In genomic region chr2:90292741-90293140, GRCm38 (mm10) we compare ENCODE assay signal across 12 mouse cellular contexts.
"Had no signal": no experiment of that assay in that cellular context is flagged by ENCODE, and none has a peak within 500 bp of the region (broad histone marks: within the 10 kb centered on the region; RNA-seq: fewer than 3 reads in every experiment).

Olfr1272 (minus strand) TSS chr2:90292841.

- DNase-seq: retina, postnatal 1 day; right cerebral cortex, adult 18-20 months; right cerebral cortex, postnatal 14 days; right cerebral cortex, postnatal 25 days; right cerebral cortex, postnatal 4 days; spleen, adult 18-20 months; thymus, adult 18-20 months; thymus, adult 2 months; thymus, postnatal 14 days; thymus, postnatal 25 days; thymus, postnatal 36 days; thymus, postnatal 4 days had no signal
